Mouse (Mus musculus): Measurements from ENCODE around the gene Fcgr1. TPM values are rescaled to one million over a fixed set of nuclear protein-coding genes. Genes with fewer than 3 reads are reported as not detected.

Fcgr1 gene
- total RNA-seq (2023), result 0.30 to 1.0 TPM (median 0.38 TPM) in 4 replicates

DNA sequence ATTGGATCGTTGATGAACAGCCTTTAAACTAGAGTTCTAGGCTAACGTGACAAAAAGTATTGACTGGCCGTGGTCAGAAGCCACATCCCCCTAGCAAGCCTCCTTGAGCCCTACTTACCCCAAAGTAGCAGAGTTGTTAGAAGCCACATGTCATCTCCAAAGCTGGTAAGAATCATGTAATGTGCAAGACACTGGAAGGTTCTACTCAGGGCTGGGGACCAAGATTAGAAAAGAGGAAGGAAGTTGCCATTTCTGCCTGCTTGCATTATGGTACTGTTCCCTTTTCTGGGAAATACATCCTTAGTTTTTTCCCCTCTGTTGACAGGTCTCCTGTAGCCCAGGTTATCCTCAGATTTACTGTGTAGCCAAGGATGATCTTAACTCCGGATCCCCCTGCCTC is at the start of gene Fcgr1:
TSS of gene Fcgr1 (minus strand) at position 183 of the 400 bp plus-strand sequence.

DNA sequence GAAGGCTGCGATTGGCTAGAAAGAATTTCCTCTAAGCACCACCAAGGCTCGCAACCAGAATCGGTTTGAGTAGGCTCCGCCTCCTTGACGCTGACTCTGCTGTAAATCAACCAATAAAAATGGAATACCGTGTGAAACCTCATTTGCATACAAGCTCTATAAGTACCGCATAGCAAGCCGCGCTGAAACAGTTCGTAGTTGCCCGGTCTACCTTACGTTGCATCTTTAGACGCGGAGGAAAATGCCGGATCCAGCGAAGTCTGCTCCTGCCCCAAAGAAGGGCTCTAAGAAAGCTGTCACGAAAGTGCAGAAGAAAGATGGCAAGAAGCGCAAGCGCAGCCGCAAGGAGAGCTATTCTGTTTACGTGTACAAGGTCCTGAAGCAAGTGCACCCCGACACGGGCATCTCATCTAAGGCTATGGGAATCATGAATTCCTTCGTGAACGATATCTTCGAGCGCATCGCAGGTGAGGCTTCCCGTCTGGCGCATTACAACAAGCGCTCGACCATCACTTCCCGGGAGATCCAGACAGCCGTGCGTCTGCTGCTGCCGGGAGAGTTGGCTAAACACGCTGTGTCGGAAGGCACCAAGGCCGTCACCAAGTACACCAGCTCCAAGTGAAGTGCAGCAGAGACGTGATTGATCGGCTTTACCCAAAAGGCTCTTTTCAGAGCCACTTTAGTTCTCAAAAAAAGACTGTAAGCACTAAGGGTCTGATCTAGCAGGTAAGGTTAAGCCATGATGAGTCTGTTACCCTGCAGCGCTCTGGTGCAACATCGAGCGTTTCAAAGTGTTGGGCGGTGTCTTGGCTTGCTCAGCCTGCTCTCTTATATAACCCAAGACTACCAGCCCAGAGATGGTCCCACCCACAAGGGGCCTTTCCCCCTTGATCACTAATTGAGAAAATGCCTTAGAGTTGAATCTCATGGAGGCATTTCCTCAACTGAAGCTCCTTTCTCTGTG is 24.0 kb downstream of the Fcgr1 start, which contains the start of gene Hist2h2bb:
TSS of gene Hist2h2bb (plus strand) at position 242 of the 964 bp plus-strand sequence.

GRCm38 (mm10) chr3:96268051-96268775 is 25.6 kb downstream of the Fcgr1 start, which contains the start of gene Hist2h3b:
TSS of gene Hist2h3b (plus strand) at chr3:96268654.

GRCm38 (mm10) chr3:96262979-96263550 is 30.7 kb downstream of the Fcgr1 start, which contains the start of gene Hist2h4:
TSS of gene Hist2h4 (minus strand) at chr3:96263311.

GRCm38 (mm10) chr3:96246427-96246856 is 47.3 kb downstream of the Fcgr1 start, which contains the start of gene Hist2h3c1:
TSS of gene Hist2h3c1 (plus strand) at chr3:96246685.

DNA sequence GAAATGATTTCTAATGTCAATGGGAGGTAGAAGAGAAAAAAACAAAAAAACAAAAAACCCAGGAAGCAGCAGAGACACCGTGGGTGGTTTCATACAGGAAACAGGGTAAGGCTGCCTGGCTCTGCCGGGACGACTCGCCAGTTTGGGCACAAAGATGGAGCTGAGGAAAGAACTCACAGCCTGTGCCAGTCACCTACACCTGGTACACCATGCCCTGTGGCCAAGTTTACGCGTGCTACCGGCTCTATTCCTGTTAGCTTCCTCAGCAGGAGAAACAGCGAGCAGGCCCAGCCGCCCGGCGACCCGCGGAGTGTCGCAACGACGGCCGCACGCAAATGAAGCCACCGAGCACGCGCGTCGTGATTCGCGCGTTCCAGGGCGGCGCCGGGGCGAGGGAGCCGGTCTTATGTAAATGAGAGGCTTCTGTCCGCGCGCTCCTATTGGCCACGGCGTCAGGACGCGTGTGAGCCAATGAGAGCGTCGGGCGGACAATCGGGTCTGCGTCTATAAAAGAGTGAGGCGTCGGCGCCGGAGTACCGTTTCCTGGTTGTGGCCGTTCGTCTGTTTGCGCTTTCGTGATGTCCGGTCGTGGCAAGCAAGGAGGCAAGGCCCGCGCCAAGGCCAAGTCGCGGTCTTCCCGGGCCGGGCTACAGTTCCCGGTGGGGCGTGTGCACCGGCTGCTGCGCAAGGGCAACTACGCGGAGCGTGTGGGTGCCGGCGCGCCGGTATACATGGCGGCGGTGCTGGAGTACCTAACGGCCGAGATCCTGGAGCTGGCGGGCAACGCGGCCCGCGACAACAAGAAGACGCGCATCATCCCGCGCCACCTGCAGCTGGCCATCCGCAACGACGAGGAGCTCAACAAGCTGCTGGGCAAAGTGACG is 48.5 kb downstream of the Fcgr1 start, which contains the start of gene Hist2h2aa1:
TSS of gene Hist2h2aa1 (plus strand) at position 495 of the 884 bp plus-strand sequence.

DNA sequence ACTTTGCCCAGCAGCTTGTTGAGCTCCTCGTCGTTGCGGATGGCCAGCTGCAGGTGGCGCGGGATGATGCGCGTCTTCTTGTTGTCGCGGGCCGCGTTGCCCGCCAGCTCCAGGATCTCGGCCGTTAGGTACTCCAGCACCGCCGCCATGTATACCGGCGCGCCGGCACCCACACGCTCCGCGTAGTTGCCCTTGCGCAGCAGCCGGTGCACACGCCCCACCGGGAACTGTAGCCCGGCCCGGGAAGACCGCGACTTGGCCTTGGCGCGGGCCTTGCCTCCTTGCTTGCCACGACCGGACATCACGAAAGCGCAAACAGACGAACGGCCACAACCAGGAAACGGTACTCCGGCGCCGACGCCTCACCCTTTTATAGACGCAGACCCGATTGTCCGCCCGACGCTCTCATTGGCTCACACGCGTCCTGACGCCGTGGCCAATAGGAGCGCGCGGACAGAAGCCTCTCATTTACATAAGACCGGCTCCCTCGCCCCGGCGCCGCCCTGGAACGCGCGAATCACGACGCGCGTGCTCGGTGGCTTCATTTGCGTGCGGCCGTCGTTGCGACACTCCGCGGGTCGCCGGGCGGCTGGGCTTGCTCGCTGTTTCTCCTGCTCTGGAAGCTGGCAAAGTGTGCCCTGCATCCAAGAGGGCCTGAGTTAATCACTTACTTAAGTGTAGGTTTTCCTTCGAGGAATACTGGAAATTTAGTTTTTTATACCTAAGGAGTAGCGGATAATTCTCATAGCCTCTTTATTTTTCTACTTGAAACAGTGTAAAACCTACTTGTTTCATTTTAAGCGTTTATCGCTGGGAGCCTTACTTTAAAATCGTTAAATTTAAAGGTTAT is 53.6 kb downstream of the Fcgr1 start, which contains the start of gene Hist2h2aa2:
TSS of gene Hist2h2aa2 (minus strand) at position 328 of the 850 bp plus-strand sequence.

DNA sequence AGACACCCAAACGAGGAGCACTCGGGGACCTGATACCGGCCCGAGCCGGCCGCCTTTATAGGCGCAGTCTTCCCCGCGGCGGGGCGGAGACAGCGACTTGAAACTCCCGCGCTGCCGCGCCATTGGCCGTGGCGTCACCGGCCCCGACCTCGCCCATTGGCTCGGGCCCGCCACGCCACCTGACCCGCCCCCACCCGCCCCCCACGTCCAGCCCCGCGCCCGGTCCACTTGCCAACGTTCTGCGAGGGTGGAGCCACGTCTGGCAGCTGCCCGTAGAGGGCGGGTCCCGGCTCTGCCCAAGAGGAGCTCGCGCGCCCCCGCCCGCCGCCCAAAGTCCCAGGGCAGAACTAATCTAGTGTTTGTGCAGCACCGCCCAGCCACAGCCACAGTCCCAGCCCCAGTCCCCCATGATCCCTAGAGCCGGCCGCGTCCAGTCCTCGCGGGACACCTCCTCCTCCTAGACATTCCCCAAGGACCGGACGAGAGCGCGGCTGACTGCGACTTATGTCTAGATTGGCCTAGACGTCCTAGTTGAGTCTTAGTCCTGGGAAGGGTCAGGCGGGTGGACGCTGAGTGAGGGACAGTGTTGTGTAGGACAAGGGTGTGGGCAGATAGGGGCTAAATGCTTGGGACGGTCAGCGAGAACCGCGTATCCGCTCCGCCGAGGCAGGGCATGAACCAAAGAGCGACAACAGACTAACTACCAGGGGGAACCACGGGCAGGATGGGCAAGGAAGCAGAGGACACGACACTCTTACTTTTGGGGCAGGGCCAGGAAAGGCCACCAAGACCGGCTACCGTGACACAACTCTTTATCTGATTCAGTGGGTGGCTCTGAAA is 54.6 kb downstream of the Fcgr1 start, which contains the start of gene Hist2h3c2:
TSS of gene Hist2h3c2 (minus strand) at position 174 of the 840 bp plus-strand sequence.

Other genes starting within 250 kb of the Fcgr1 start
- gene Vps45, start 235.5 kb downstream of the Fcgr1 start, total RNA-seq (2023), result 11.6 to 26.4 TPM (median 18.2 TPM) in 4 replicates
- gene Otud7b, start 189.4 kb downstream of the Fcgr1 start, total RNA-seq (2023), result 47.2 to 62.4 TPM (median 53.9 TPM) in 4 replicates
- 1.3 to 3.2 TPM (median 2.4 TPM) in 4 replicates for gene Mtmr11, start 132.0 kb downstream of the Fcgr1 start, total RNA-seq (2023)
- 85.7 to 87.5 TPM (median 86.2 TPM) in 4 replicates for gene Sf3b4, start 121.6 kb downstream of the Fcgr1 start, total RNA-seq (2023)
- 2.4 to 3.8 TPM (median 3.1 TPM) in 4 replicates for gene Sv2a, start 112.8 kb downstream of the Fcgr1 start, total RNA-seq (2023)
- gene Bola1, start 74.3 kb downstream of the Fcgr1 start, total RNA-seq (2023), result 7.2 to 11.9 TPM (median 10.7 TPM) in 4 replicates
- gene Hist2h2ab, start 74.1 kb downstream of the Fcgr1 start, total RNA-seq (2023), result 2.1 to 10.6 TPM (median 3.9 TPM) in 4 replicates
- 96.9 to 100 TPM (median 98.5 TPM) in 4 replicates for gene Hist2h2ac, start 73.1 kb downstream of the Fcgr1 start, total RNA-seq (2023)
- gene Hist2h2be, start 72.8 kb downstream of the Fcgr1 start, total RNA-seq (2023), result 4.1 to 5.4 TPM (median 4.6 TPM) in 4 replicates
- 0.88 to 3.2 TPM (median 2.5 TPM) in 4 replicates for gene Hist2h3c2, start 54.8 kb downstream of the Fcgr1 start, total RNA-seq (2023)
- gene Hist2h2aa2, start 53.7 kb downstream of the Fcgr1 start, total RNA-seq (2023), result 616 to 700 TPM (median 656 TPM) in 4 replicates
- gene Hist2h2aa1, start 48.5 kb downstream of the Fcgr1 start, total RNA-seq (2023), result 5.5 to 24.6 TPM (median 10.3 TPM) in 3 of 4 replicates, not detected in the other
- not detected in 4 replicates for gene Hist2h3c1, start 47.3 kb downstream of the Fcgr1 start, total RNA-seq (2023)
- gene Hist2h4, start 30.7 kb downstream of the Fcgr1 start, total RNA-seq (2023), result 48.7 to 60.4 TPM (median 57.4 TPM) in 4 replicates
- 132 to 189 TPM (median 159 TPM) in 4 replicates for gene Hist2h3b, start 25.3 kb downstream of the Fcgr1 start, total RNA-seq (2023)
- 175 to 207 TPM (median 186 TPM) in 4 replicates for gene Hist2h2bb, start 24.2 kb downstream of the Fcgr1 start, total RNA-seq (2023)
- not detected in 4 replicates for gene BC107364, start 158.3 kb upstream of the Fcgr1 start, total RNA-seq (2023)
- gene Hfe2, start 231.2 kb upstream of the Fcgr1 start, total RNA-seq (2023), result not detected in 4 replicates

Data from B cell, adult 62 days (primary cell).